Mouse (Mus musculus) stomach, embryonic 14.5 days (tissue): ENCODE results near the gene Gm20425. TPM values are rescaled to one million over a fixed set of nuclear protein-coding genes. Genes with fewer than 3 reads are reported as not detected.

ENCODE experiments used
- ATAC-seq: fragments of 200-750 bp; cut with Nextera tagmentation; 2 replicates; pipeline ENCODE4 v1.8.0; 2017; ENCODE audit warnings: low read depth, moderate TSS enrichment; ENCODE audit not compliant: insufficient number of reproducible peaks, insufficient read depth, low FRiP score
- H3K27ac ChIP-seq: fragments of 300-500 bp; sonication (generic); 2 replicates; pipeline ENCODE4 v1.5.1; 2014; ENCODE audit warnings: mild to moderate bottlenecking, low read length, moderate library complexity, mixed read lengths
- H3K27me3 ChIP-seq: fragments of 300-500 bp; sonication (generic); 2 replicates; pipeline ENCODE4 v1.6.1; 2014; ENCODE audit warnings: low read length, control low read depth, mixed read lengths; ENCODE audit not compliant: control insufficient read depth, insufficient read depth
- H3K36me3 ChIP-seq: fragments of 300-500 bp; sonication (generic); 2 replicates; pipeline ENCODE4 v1.6.1; 2014; ENCODE audit warnings: mild to moderate bottlenecking, control low read depth, low read length, moderate library complexity, mixed read lengths; ENCODE audit not compliant: control insufficient read depth, insufficient read depth
- H3K4me1 ChIP-seq: fragments of 300-500 bp; sonication (generic); 2 replicates; pipeline ENCODE4 v1.6.1; 2014; ENCODE audit warnings: low read length, control low read depth, mixed read lengths; ENCODE audit not compliant: control insufficient read depth, insufficient read depth
- H3K4me2 ChIP-seq: fragments of 300-500 bp; sonication (generic); replicated peaks from 2 replicates; pipeline ENCODE4 v1.6.1; 2014; ENCODE audit warnings: low read depth, low read length, control low read depth
- H3K4me3 ChIP-seq: fragments of 300-500 bp; sonication (generic); 2 replicates; pipeline ENCODE4 v1.5.1; 2014; ENCODE audit warnings: low read depth, low read length, control low read depth
- H3K9ac ChIP-seq: fragments of 300-500 bp; sonication (generic); replicated peaks from 2 replicates; pipeline ENCODE4 v1.6.1; 2014; ENCODE audit warnings: low read depth, mild to moderate bottlenecking, control low read depth, low read length, moderate library complexity, mixed read lengths
- H3K9me3 ChIP-seq: fragments of 300-500 bp; sonication (generic); 2 replicates; pipeline ENCODE4 v1.6.1; 2016; ENCODE audit warnings: low read depth, low read length, control low read depth; ENCODE audit not compliant: control insufficient read depth
- WGBS: fragments of 180-500 bp; shearing (Covaris S2); extraction: QIAGEN DNeasy Blood & Tissue Kit; methylation state at CpG from one replicate; pipeline ENCODE4 v1.1.7; 2014; 5-methylcytosine and 5-hydroxymethylcytosine counted together
- polyA plus RNA-seq: library from polyadenylated mRNA; unstranded; fragments of >200 nt; fragmentation: Nextera tagmentation; extraction: Ambion mirVana; gene quantifications from 2 replicates; pipeline ENCODE4 v1.2.1, GENCODE M21; 2014

Gm20425 gene
- polyA plus RNA-seq, 1 experiment from 2014 or later, result not detected

GRCm38 (mm10) chr9:103229037-103229867 is 855 bp downstream of the Gm20425 start:
- no peak for ATAC-seq
- no peaks in the 10 kb centered on the region for H3K36me3 ChIP-seq
- H3K4me2 ChIP-seq, result no peak overlapping the region
- H3K4me1 ChIP-seq, result no peaks in the 10 kb centered on the region
- H3K27me3 ChIP-seq, result no peaks in the 10 kb centered on the region
- no peak overlapping the region for H3K4me3 ChIP-seq
- H3K9me3 ChIP-seq, result no peaks in the 10 kb centered on the region
- H3K9ac ChIP-seq, result no peak overlapping the region
- WGBS, result 78% methylated on average over 15 of the region's 15 CpGs
- H3K27ac ChIP-seq, result no peak overlapping the region

GRCm38 (mm10) chr9:103228370-103229003 is 1.6 kb downstream of the Gm20425 start:
- H3K27ac ChIP-seq, result no peak overlapping the region
- no peaks in the 10 kb centered on the region for H3K4me1 ChIP-seq
- H3K36me3 ChIP-seq, result no peaks in the 10 kb centered on the region
- no peak overlapping the region for H3K9ac ChIP-seq
- no peak overlapping the region for H3K4me3 ChIP-seq
- no peaks in the 10 kb centered on the region for H3K27me3 ChIP-seq
- H3K4me2 ChIP-seq, result no peak overlapping the region
- no peak for ATAC-seq
- no peaks in the 10 kb centered on the region for H3K9me3 ChIP-seq
- WGBS, result 76% methylated on average over 13 of the region's 13 CpGs

- Histone ChIP-seq H3K4me1 (no peaks in the 10 kb centered on the region), H3K36me3 (no peaks in the 10 kb centered on the region), H3K4me2 (no peak overlapping the region), H3K9ac (no peak overlapping the region), H3K9me3 (no peaks in the 10 kb centered on the region), H3K4me3 (no peak overlapping the region), H3K27me3 (no peaks in the 10 kb centered on the region), H3K27ac (no peak overlapping the region)
- 87% methylated on average over 16 of the region's 16 CpGs for WGBS
- ATAC-seq, result no peak
Observed at GRCm38 (mm10) chr9:103227760-103228159, 2.3 kb downstream of the Gm20425 start.

GRCm38 (mm10) chr9:103226806-103227205 is 3.3 kb downstream of the Gm20425 start:
- H3K4me1 ChIP-seq, result no peaks in the 10 kb centered on the region
- no peak overlapping the region for H3K4me3 ChIP-seq
- no peak for ATAC-seq
- H3K36me3 ChIP-seq, result no peaks in the 10 kb centered on the region
- no peak overlapping the region for H3K4me2 ChIP-seq
- no peak overlapping the region for H3K27ac ChIP-seq
- no peak overlapping the region for H3K9ac ChIP-seq
- 88% methylated on average over 15 of the region's 15 CpGs for WGBS
- H3K27me3 ChIP-seq, result no peaks in the 10 kb centered on the region
- H3K9me3 ChIP-seq, result no peaks in the 10 kb centered on the region

GRCm38 (mm10) chr9:103225464-103225863 is 4.6 kb downstream of the Gm20425 start:
- Histone ChIP-seq H3K27ac (no peak overlapping the region), H3K4me3 (no peak overlapping the region), H3K9ac (no peak overlapping the region), H3K9me3 (no peaks in the 10 kb centered on the region), H3K27me3 (no peaks in the 10 kb centered on the region), H3K4me2 (no peak overlapping the region), H3K4me1 (no peaks in the 10 kb centered on the region), H3K36me3 (no peaks in the 10 kb centered on the region)
- 66% methylated on average over 3 of the region's 3 CpGs for WGBS
- 0 out of 2 replicates have a peak, but pooled peaks have one; percentile 47 for ATAC-seq

GRCm38 (mm10) chr9:103224721-103225120 is 5.4 kb downstream of the Gm20425 start:
- H3K4me3 ChIP-seq, result no peak overlapping the region
- H3K4me1 ChIP-seq, result no peaks in the 10 kb centered on the region
- WGBS, result 91% methylated on average over 7 of the region's 7 CpGs
- H3K36me3 ChIP-seq, result no peaks in the 10 kb centered on the region
- no peaks in the 10 kb centered on the region for H3K9me3 ChIP-seq
- no peak overlapping the region for H3K9ac ChIP-seq
- H3K27me3 ChIP-seq, result no peaks in the 10 kb centered on the region
- no peak overlapping the region for H3K4me2 ChIP-seq
- ATAC-seq, result no peak
- H3K27ac ChIP-seq, result no peak overlapping the region

- no peak for ATAC-seq
- no peaks in the 10 kb centered on the region for H3K36me3 ChIP-seq
- WGBS, result 75% methylated on average over 6 of the region's 6 CpGs
- no peak overlapping the region for H3K4me2 ChIP-seq
- H3K27ac ChIP-seq, result no peak overlapping the region
- no peak overlapping the region for H3K4me3 ChIP-seq
- no peaks in the 10 kb centered on the region for H3K27me3 ChIP-seq
- no peak overlapping the region for H3K9ac ChIP-seq
- no peaks in the 10 kb centered on the region for H3K4me1 ChIP-seq
- no peaks in the 10 kb centered on the region for H3K9me3 ChIP-seq
Observed at GRCm38 (mm10) chr9:103214281-103214680, 15.8 kb downstream of the Gm20425 start.

GRCm38 (mm10) chr9:103213631-103214030 is 16.5 kb downstream of the Gm20425 start:
- Histone ChIP-seq H3K27ac (no peak overlapping the region), H3K27me3 (no peaks in the 10 kb centered on the region), H3K4me3 (no peak overlapping the region), H3K9me3 (no peaks in the 10 kb centered on the region), H3K4me2 (no peak overlapping the region), H3K9ac (no peak overlapping the region), H3K36me3 (no peaks in the 10 kb centered on the region), H3K4me1 (no peaks in the 10 kb centered on the region)
- no peak for ATAC-seq
- WGBS, result 81% methylated on average over 2 of the region's 2 CpGs
